Mouse (Mus musculus): ENCODE data around the gene 9430038I01Rik. TPM values are rescaled to one million over a fixed set of nuclear protein-coding genes. Genes with fewer than 3 reads are reported as not detected.
"Not testable (repeated sequence)": the region's sequence is repeated elsewhere in the genome, so short reads cannot be mapped to it uniquely, and the experiment has no call there.

9430038I01Rik gene
- polyA plus RNA-seq (2015; fragmentation: Nextera tagmentation; extraction: Ambion mirVana) = 15.5 and 17.0 TPM in 2 replicates

GRCm38 (mm10) chr7:137410337-137411197 lies at the start of gene 9430038I01Rik:
9430038I01Rik (minus strand) TSS chr7:137410762.
- H3K36me3 ChIP-seq = no peaks in the 10 kb centered on the region
- H3K27ac ChIP-seq (replicated peaks) = peak within 1 kb of the TSS; percentile 87
- no peaks in the 10 kb centered on the region for H3K27me3 ChIP-seq (replicated peaks)
- peak; percentile 100 for ATAC-seq (ENCODE audit: low FRiP score)
- WGBS = 1% methylated on average over 63 of the region's 63 CpGs
- H3K4me3 ChIP-seq (replicated peaks) = peak within 1 kb of the TSS; percentile 68
- H3K4me1 ChIP-seq = peaks cover 15% of the 10 kb centered on the region
- peak within 1 kb of the TSS; percentile 66 for H3K9ac ChIP-seq (replicated peaks)
- H3K9me3 ChIP-seq (replicated peaks) = no peaks in the 10 kb centered on the region
- H3K4me2 ChIP-seq = peak within 1 kb of the TSS; percentile 61

GRCm38 (mm10) chr7:137445321-137445720 lies 34.8 kb upstream of the 9430038I01Rik start:
- WGBS = 97% methylated on average over 12 of the region's 12 CpGs

GRCm38 (mm10) chr7:137442951-137443350 lies 32.4 kb upstream of the 9430038I01Rik start:
- Histone ChIP-seq H3K4me3 (replicated peaks) (no peak overlapping the region), H3K27me3 (replicated peaks) (no peaks in the 10 kb centered on the region), H3K27ac (replicated peaks) (no peak overlapping the region), H3K4me1 (peaks cover 30% of the 10 kb centered on the region), H3K9ac (replicated peaks) (no peak overlapping the region), H3K9me3 (replicated peaks) (no peaks in the 10 kb centered on the region), H3K4me2 (no peak overlapping the region), H3K36me3 (peaks cover 13% of the 10 kb centered on the region)
- 91% methylated on average over 4 of the region's 4 CpGs for WGBS
- ATAC-seq (ENCODE audit: low FRiP score) = no peak

More at GRCm38 (mm10) chr7:137445321-137445720, 34.8 kb upstream of the 9430038I01Rik start:
- Histone ChIP-seq H3K4me1 (peaks cover 16% of the 10 kb centered on the region), H3K27me3 (replicated peaks) (no peaks in the 10 kb centered on the region), H3K27ac (replicated peaks) (no peak overlapping the region), H3K36me3 (peaks cover 19% of the 10 kb centered on the region), H3K9me3 (replicated peaks) (no peaks in the 10 kb centered on the region), H3K4me3 (replicated peaks) (no peak overlapping the region), H3K4me2 (no peak overlapping the region), H3K9ac (replicated peaks) (no peak overlapping the region)
- ATAC-seq (ENCODE audit: low FRiP score) = no peak

- Histone ChIP-seq H3K4me3 (replicated peaks) (peak overlapping the region; percentile 99), H3K9ac (replicated peaks) (peak overlapping the region; percentile 97; the same call in 1 of the 2 replicates), H3K4me2 (peak overlapping the region; percentile 66), H3K4me1 (peaks cover 30% of the 10 kb centered on the region)
- ATAC-seq (ENCODE audit: low FRiP score); H3K27ac ChIP-seq (replicated peaks); H3K9me3 ChIP-seq (replicated peaks); H3K36me3 ChIP-seq; H3K27me3 ChIP-seq (replicated peaks): not testable (repeated sequence)
- whole genome bisulfite sequencing = 81% methylated on average over 7 of the region's 7 CpGs
Measured at GRCm38 (mm10) chr7:137438962-137439361, 28.4 kb upstream of the 9430038I01Rik start.

- no peaks in the 10 kb centered on the region for H3K27me3 ChIP-seq (replicated peaks)
- peak overlapping the region; percentile 97 for H3K9ac ChIP-seq (replicated peaks)
- peak overlapping the region; percentile 88 for H3K27ac ChIP-seq (replicated peaks)
- peak overlapping the region; percentile 99 for H3K4me3 ChIP-seq (replicated peaks)
- peak; percentile 55; the same call in 1 of the 2 replicates for ATAC-seq (ENCODE audit: low FRiP score)
- peak overlapping the region; percentile 66 for H3K4me2 ChIP-seq
- H3K9me3 ChIP-seq (replicated peaks) = no peaks in the 10 kb centered on the region
- H3K4me1 ChIP-seq = peaks cover 30% of the 10 kb centered on the region
- H3K36me3 ChIP-seq = no peaks in the 10 kb centered on the region
- 3% methylated on average over 7 of the region's 7 CpGs for WGBS
Measured at GRCm38 (mm10) chr7:137438179-137438550, 27.6 kb upstream of the 9430038I01Rik start.

- H3K4me3 ChIP-seq (replicated peaks) = peak within 1 kb of the TSS; percentile 99
- no peaks in the 10 kb centered on the region for H3K36me3 ChIP-seq
- H3K27ac ChIP-seq (replicated peaks) = peak within 1 kb of the TSS; percentile 88
- ATAC-seq (ENCODE audit: low FRiP score) = peak; percentile 97
- under 1% methylated on average over 66 of the region's 69 CpGs for WGBS
- H3K27me3 ChIP-seq (replicated peaks) = no peaks in the 10 kb centered on the region
- H3K4me1 ChIP-seq = peaks cover 30% of the 10 kb centered on the region
- H3K9me3 ChIP-seq (replicated peaks) = no peaks in the 10 kb centered on the region
- H3K9ac ChIP-seq (replicated peaks) = peak within 1 kb of the TSS; percentile 97
- peak within 1 kb of the TSS; percentile 66 for H3K4me2 ChIP-seq
Measured at GRCm38 (mm10) chr7:137437440-137438178, 27.0 kb upstream of the 9430038I01Rik start, which contains the start of gene Glrx3. Glrx3 (plus strand) TSS chr7:137437614.

- H3K9ac ChIP-seq (replicated peaks) = no peak overlapping the region; the same call in 1 of the 2 replicates
Measured at GRCm38 (mm10) chr7:137436901-137437300, 26.3 kb upstream of the 9430038I01Rik start.

GRCm38 (mm10) chr7:137431769-137432603 lies 21.4 kb upstream of the 9430038I01Rik start:
- H3K27me3 ChIP-seq (replicated peaks) = no peaks in the 10 kb centered on the region
- H3K9ac ChIP-seq (replicated peaks) = no peak overlapping the region
- H3K27ac ChIP-seq (replicated peaks) = no peak overlapping the region
- H3K4me2 ChIP-seq = no peak overlapping the region
- no peak overlapping the region for H3K4me3 ChIP-seq (replicated peaks)
- no peaks in the 10 kb centered on the region for H3K4me1 ChIP-seq
- H3K36me3 ChIP-seq = no peaks in the 10 kb centered on the region
- no peaks in the 10 kb centered on the region for H3K9me3 ChIP-seq (replicated peaks)
- ATAC-seq (ENCODE audit: low FRiP score) = no peak
- WGBS = 39% methylated on average over 13 of the region's 13 CpGs

More at GRCm38 (mm10) chr7:137436901-137437300, 26.3 kb upstream of the 9430038I01Rik start:
- no peaks in the 10 kb centered on the region for H3K36me3 ChIP-seq
- peak overlapping the region; percentile 88 for H3K27ac ChIP-seq (replicated peaks)
- H3K27me3 ChIP-seq (replicated peaks) = no peaks in the 10 kb centered on the region
- H3K4me1 ChIP-seq = peaks cover 26% of the 10 kb centered on the region
- peak overlapping the region; percentile 99 for H3K4me3 ChIP-seq (replicated peaks)
- peak overlapping the region; percentile 66 for H3K4me2 ChIP-seq
- no peaks in the 10 kb centered on the region for H3K9me3 ChIP-seq (replicated peaks)
- ATAC-seq (ENCODE audit: low FRiP score) = 0 out of 2 replicates have a peak, but pooled peaks have one; percentile 18
- 78% methylated on average over 6 of the region's 6 CpGs for WGBS

- no peak overlapping the region for H3K27ac ChIP-seq (replicated peaks)
- H3K9ac ChIP-seq (replicated peaks) = no peak overlapping the region
- no peak overlapping the region for H3K4me2 ChIP-seq
- no peak overlapping the region for H3K4me3 ChIP-seq (replicated peaks)
- ATAC-seq (ENCODE audit: low FRiP score) = no peak
- H3K36me3 ChIP-seq = no peaks in the 10 kb centered on the region
- no peaks in the 10 kb centered on the region for H3K9me3 ChIP-seq (replicated peaks)
- H3K27me3 ChIP-seq (replicated peaks) = no peaks in the 10 kb centered on the region
- WGBS = 77% methylated on average over 4 of the region's 4 CpGs
- H3K4me1 ChIP-seq = no peaks in the 10 kb centered on the region
Measured at GRCm38 (mm10) chr7:137426693-137427092, 16.1 kb upstream of the 9430038I01Rik start.

GRCm38 (mm10) chr7:137421236-137421635 lies 10.7 kb upstream of the 9430038I01Rik start:
- Histone ChIP-seq H3K27me3 (replicated peaks) (no peaks in the 10 kb centered on the region), H3K9ac (replicated peaks) (no peak overlapping the region), H3K4me1 (no peaks in the 10 kb centered on the region), H3K4me3 (replicated peaks) (no peak overlapping the region), H3K9me3 (replicated peaks) (no peaks in the 10 kb centered on the region), H3K36me3 (no peaks in the 10 kb centered on the region), H3K4me2 (no peak overlapping the region), H3K27ac (replicated peaks) (no peak overlapping the region)
- no peak for ATAC-seq (ENCODE audit: low FRiP score)
- 96% methylated on average over 4 of the region's 4 CpGs for WGBS

GRCm38 (mm10) chr7:137420550-137420949 lies 10.0 kb upstream of the 9430038I01Rik start:
- Histone ChIP-seq H3K4me1 (no peaks in the 10 kb centered on the region), H3K4me2 (no peak overlapping the region), H3K36me3 (no peaks in the 10 kb centered on the region), H3K27ac (replicated peaks) (no peak overlapping the region), H3K4me3 (replicated peaks) (no peak overlapping the region), H3K27me3 (replicated peaks) (no peaks in the 10 kb centered on the region), H3K9me3 (replicated peaks) (no peaks in the 10 kb centered on the region), H3K9ac (replicated peaks) (no peak overlapping the region)
- 86% methylated on average over 2 of the region's 2 CpGs for WGBS
- no peak for ATAC-seq (ENCODE audit: low FRiP score)
